Mouse (Mus musculus) large intestine, adult 2 months (tissue): Measurements from ENCODE around the gene Pcnx2. TPM values are rescaled to one million over a fixed set of nuclear protein-coding genes. Genes with fewer than 3 reads are reported as not detected.

Experiments
- DNase-seq: peaks from one replicate; pipeline ENCODE4 v3.0.0-alpha.2; 2012; ENCODE audit warnings: low read depth, low spot score
- WGBS: fragments of 180-500 bp; shearing (Covaris S2); methylation state at CpG from one replicate; pipeline ENCODE4 v1.1.7; 2018; 5-methylcytosine and 5-hydroxymethylcytosine counted together
- polyA plus RNA-seq: library from polyadenylated mRNA; depleted of rRNA; stranded (reverse); fragments of >200 nt; gene quantifications from 2 replicates; pipeline ENCODE4 v1.2.3, GENCODE M21; 2012

Gene Pcnx2
- polyA plus RNA-seq, 1 experiment = 0.20 TPM

GRCm38 (mm10) chr8:125775031-125775430 is 123.1 kb downstream of the Pcnx2 start:
- DNase-seq = no peak
- WGBS = 57% methylated on average over 3 of the region's 3 CpGs

GRCm38 (mm10) chr8:125773281-125773803 is 124.8 kb downstream of the Pcnx2 start:
- 77% methylated on average over 7 of the region's 7 CpGs for WGBS
- DNase-seq = no peak

GRCm38 (mm10) chr8:125772300-125772699 is 125.8 kb downstream of the Pcnx2 start:
- WGBS = 50% methylated on average over 2 of the region's 2 CpGs
- no peak for DNase-seq

DNA sequence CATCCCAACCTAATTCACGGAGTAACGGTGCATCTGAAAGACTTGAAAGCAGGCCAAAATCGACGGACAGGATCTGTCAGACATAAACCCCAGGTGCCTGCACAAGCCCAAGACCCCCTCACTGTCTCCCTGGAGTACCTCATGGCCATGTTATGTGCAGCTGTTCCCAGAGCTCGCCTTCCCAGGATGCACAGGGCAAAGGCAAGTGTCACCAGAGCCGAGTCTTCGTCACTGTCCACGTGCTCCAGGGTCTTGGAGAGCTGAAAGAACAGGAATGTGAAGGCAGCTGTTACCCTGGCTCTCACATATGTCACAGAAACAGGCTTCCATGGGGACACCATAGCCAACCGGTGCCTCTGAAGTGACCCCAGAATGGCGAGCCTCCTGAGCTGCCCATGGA is 130.0 kb downstream of the Pcnx2 start:
- 79% methylated on average over 10 of the region's 10 CpGs for WGBS
- no peak for DNase-seq

GRCm38 (mm10) chr8:125763066-125763786 is 134.9 kb downstream of the Pcnx2 start:
- 88% methylated on average over 16 of the region's 16 CpGs for WGBS
- DNase-seq = no peak

- WGBS = 46% methylated on average over 10 of the region's 10 CpGs
- DNase-seq = no peak
Measured at GRCm38 (mm10) chr8:125759022-125759421, 139.1 kb downstream of the Pcnx2 start.

GRCm38 (mm10) chr8:125757106-125757496 is 141.0 kb downstream of the Pcnx2 start:
- no peak for DNase-seq
- 52% methylated on average over 1 of the region's 1 CpGs for WGBS

DNA sequence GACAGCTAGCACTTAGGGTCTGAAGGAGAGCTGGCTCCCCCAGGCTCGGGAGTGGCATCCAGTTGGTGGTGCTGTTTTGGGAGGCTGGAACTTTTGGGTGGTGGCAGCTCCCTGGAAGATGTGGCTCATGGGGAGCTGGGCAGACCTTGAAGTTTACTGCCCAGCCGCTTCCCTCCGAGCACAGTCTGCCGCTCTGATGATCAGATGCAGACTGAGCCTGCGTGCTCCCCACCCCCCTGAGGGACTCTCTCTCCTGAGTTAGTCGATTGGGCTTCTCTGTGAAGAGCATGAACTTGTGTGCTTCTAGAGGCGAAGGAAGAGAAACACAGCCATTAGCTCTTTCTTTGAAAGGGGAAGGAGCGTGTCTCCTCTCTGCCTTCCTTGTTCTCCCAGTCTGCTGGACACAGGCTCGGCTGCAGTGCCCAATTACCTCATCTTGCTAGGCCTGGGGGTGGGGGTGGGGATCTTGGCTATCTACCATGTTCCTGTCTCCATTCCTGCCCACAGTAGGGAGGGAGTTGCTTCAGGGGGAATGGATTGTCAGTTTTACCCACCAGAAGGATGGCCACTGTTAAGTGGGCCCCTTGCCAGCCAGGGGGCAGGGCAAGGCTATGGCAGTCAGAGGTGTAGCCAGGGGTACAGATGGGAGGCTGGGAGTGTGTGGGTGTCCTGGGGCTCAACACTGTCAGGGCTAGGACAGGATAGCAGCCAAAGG is 141.6 kb downstream of the Pcnx2 start:
- WGBS = 39% methylated on average over 9 of the region's 9 CpGs

DNA sequence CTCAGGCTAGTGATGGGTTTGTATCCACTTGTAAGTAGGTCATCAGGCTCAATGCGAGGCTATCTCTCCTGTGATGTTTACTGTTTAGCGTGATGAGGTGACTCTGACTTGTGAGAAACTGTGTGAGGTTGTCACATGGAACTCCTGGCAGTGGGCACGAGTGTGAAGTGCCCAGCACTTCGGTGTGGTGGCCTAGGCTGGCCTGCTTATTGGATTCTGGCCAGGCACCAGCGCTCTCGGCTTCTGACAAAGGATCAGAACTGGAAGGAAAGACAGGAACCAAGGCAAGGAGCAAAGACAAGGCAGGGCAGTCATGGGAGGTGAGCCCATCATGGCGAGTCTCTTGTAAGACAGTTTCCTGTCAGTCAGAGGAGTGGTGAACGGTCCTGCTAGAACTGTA is 142.2 kb downstream of the Pcnx2 start:
- DNase-seq = no peak
- 67% methylated on average over 8 of the region's 8 CpGs for WGBS

More for the DNA sequence above, 141.6 kb downstream of the Pcnx2 start:
- DNase-seq = no peak

DNA sequence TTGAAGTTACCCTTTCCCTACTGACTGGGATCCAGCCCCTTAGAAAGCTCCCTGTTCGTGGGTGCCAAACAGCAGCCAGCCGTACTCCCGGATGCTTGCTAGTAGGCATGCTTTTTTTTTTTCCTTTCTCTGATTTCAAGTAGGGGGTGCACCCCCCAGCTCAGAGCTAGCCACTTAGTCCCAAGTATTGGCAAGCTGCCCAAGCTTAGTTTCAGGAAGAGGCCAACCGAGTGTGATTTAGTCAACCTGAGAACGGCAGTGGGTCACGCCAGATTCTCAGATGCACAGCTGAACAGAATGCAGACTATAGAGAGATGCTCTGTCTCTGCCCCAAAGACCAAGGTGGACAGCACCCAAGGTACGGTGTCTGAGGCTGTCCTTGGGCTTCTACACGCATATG is 147.3 kb downstream of the Pcnx2 start:
- 51% methylated on average over 8 of the region's 8 CpGs for WGBS
- no peak for DNase-seq

DNA sequence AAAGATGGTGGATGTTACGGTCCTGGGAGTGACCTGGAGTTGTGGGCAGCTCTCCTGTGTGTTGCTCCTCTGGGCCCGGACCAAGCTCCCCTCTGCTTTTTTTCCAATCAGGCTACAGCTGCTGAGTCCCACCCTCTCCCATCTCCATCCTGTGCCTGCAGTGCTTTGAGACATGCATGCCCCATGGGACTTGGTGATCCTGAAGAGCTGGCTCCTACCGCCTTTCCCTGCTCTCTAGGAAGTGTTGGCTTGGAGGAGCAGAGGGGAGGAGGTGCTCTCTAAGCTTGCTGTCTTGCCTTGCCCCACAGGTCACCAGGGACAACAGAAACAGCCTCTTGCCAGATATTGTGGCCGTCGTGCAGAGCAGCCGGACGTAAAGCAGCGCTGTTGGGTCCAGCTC is 150.7 kb downstream of the Pcnx2 start:
- no peak for DNase-seq
- WGBS = 77% methylated on average over 8 of the region's 8 CpGs

DNA sequence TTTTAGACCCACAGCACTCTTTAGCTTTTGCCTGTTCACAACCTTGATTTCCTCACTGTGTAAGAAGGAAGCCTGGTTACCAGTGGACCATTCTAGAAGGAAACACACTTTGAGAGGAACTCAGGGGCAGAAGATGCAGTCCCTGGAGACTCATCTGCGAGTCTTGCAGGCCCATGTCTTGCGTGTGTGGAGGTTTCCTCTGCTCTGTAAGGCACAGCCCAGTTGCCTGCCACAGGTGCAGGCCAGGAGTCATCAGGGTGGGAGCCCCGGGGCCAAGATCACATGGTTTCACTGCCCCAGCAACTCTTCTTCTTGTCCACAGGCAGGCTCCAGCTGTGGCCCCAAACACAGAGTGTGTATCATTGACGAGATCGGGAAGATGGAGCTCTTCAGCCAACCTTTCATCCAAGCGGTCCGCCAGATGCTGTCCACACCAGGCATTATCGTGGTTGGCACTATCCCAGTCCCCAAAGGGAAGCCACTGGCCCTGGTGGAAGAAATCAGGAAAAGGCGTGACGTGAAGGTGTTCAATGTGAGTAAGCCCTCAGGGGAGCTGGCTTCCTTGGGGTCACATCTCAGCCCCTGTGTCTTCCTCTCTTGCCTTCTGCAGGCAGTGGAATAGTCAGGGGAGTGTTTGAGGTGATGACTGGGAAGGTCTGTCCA is 153.1 kb downstream of the Pcnx2 start:
- no peak for DNase-seq
- WGBS = 85% methylated on average over 10 of the region's 10 CpGs

- WGBS = 65% methylated on average over 8 of the region's 8 CpGs
- no peak for DNase-seq
Measured at GRCm38 (mm10) chr8:125742406-125742805, 155.7 kb downstream of the Pcnx2 start.

- WGBS = 23% methylated on average over 2 of the region's 2 CpGs
- DNase-seq = no peak
Measured at GRCm38 (mm10) chr8:125741855-125742254, 156.3 kb downstream of the Pcnx2 start.

DNA sequence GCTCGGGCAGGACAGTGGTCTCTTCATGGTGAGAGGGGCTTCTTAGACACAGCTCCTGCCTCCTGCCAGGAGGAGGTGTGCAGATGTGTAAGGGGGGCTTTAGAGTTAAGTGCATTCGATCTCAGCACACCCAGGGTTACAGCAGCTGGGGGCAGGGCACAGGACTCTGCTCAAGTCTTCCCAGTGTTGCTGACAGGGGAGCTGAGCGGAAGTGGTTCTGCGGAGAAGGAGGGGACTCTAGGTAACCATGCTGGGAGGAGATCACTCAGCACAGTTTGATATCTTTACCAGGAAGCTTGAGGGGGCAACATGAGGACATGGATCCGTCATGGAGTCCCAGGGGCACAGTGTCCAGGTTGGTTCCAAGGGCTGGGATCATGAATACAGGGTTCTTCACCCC is 156.7 kb downstream of the Pcnx2 start:
- WGBS = 66% methylated on average over 5 of the region's 5 CpGs
- DNase-seq = no peak

GRCm38 (mm10) chr8:125740655-125741054 is 157.5 kb downstream of the Pcnx2 start:
- 68% methylated on average over 10 of the region's 10 CpGs for WGBS
- no peak for DNase-seq

DNA sequence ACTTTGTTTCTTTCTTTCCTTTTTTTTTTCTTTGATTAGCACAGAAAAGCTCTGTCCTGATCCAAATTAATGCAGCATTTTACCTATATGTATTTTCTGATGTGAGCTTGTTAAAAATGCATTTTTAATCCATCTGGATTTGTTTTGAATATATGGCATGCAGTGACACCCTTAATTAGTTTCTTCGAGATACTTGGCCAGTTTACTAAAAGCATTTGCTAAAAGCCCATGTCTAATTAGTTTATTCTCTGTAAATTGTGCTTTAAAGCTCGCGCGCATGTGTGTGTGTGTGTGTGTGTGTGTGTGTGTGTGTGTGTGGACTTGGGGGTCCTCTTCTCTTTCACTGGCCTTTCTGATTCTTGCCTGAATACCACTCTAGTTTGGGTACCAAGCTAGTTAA is 159.2 kb downstream of the Pcnx2 start:
- 95% methylated on average over 4 of the region's 4 CpGs for WGBS
- no peak for DNase-seq

DNA sequence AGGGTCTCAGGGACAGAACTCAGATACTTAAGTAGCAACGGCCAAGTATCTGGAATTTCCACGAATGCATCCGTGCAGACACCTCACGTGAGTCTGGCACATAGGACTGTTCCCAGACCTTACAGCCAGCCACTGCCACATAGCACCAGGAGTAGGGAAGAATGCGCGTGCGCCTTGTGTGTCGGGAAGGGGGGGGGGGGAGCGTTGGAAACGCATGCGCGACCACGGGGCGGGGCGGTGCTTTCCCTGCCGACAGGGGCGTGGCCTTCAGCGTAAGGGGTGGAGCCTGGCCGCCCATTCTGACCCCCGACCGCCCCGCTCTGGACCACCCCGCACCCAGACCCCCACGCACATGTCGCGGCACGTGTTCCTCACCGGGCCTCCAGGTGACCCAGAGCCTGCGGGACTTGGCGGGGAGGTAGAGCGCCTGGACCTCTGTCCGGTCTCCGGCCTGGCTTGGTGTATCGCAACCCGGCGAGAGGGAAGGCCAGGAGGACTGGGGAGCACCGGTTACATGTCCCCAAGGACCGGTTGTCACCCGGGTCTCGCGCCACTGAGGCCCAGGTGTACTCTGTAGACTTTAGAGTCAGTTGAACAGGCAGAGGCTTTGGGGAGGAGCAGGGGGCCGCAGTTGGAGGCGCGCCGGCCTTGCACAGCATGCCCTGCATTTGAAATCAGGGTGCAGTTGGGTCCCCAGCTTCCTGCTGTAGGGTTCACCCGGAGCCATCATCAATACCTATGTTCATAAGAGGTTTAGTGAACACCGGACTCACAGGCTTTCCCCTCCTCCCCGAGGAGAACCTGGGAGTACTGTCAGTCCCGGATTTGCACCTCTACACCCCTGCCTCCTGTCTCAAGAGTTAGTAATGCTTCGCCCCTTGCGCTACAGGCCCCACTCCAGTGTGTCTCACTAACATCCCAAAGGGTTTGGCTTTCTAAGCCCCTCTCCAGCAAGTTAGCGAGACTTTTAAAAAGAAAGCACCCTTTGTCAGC is 163.9 kb downstream of the Pcnx2 start:
- 4% methylated on average over 52 of the region's 52 CpGs for WGBS
- DNase-seq = peak; percentile 54

DNA sequence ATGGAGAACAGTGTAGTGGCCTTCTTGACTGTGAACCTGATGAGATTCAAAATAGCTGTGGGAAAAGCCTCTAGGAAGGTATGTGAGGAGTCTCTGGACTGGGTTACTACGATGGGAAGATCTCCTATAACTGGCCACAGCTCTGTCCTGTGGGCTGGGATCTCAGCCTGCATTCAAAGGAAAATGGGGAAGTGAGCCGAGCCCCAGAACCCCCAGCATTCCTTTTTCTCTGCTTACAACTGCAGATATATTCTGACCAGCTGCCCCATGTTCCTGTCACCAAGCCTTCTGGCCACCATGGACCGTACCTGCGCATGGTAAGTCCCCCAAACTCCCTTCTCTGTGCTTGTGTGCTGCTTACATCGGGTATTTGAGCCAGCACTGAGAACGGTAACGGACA is 168.4 kb downstream of the Pcnx2 start, which contains the start of gene Ntpcr:
Gene Ntpcr, plus strand, starts transcription at position 218 of the 400 bp plus-strand sequence.
- 79% methylated on average over 7 of the region's 7 CpGs for WGBS
- DNase-seq = no peak
